Mouse (Mus musculus): ENCODE measurements around the gene Rbsn. TPM values are rescaled to one million over a fixed set of nuclear protein-coding genes. Genes with fewer than 3 reads are reported as not detected.

The Rbsn gene
- polyA plus RNA-seq, 1 experiment from 2014 or later = 16.7 TPM

DNA sequence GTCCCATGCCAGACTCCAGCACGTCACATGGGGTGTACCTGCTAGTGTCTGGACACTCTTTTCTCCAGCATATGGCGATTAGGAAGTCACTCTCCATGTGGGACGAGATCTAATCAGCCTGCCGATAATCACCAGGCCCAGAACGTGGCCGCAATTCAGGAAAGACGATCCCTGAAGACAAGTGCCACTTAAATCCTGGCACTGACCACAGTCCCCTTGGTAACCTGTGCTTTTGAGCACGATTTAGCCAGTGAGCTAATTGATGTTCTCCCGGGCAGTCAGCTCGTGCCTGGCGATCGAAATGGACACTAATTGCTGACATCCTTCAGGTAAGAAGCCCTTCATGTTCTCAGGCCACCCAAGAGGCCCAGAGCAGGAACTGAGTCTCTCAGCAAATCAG lies 20.3 kb upstream of the Rbsn start:
- no peaks in the 10 kb centered on the region for H3K36me3 ChIP-seq (ENCODE audit: control insufficient read depth, insufficient read depth, low read length)
- ATAC-seq (ENCODE audit: low FRiP score, low TSS enrichment) = no peak
- no peaks in the 10 kb centered on the region for H3K4me1 ChIP-seq (ENCODE audit: control insufficient read depth, insufficient read depth, low read length)
- no peaks in the 10 kb centered on the region for H3K9me3 ChIP-seq (ENCODE audit: control insufficient read depth, low read length)
- H3K9ac ChIP-seq (ENCODE audit: low read depth, low read length) = no peak overlapping the region
- WGBS = 60% methylated on average over 12 of the region's 12 CpGs
- H3K4me2 ChIP-seq (replicated peaks; ENCODE audit: low read depth, low read length) = no peak overlapping the region
- H3K4me3 ChIP-seq (ENCODE audit: low read length) = no peak overlapping the region
- H3K27me3 ChIP-seq (ENCODE audit: control insufficient read depth, insufficient read depth, low read length) = no peaks in the 10 kb centered on the region; the same call in 1 of the 2 replicates
- H3K27ac ChIP-seq (ENCODE audit: low read depth, low read length) = no peak overlapping the region

DNA sequence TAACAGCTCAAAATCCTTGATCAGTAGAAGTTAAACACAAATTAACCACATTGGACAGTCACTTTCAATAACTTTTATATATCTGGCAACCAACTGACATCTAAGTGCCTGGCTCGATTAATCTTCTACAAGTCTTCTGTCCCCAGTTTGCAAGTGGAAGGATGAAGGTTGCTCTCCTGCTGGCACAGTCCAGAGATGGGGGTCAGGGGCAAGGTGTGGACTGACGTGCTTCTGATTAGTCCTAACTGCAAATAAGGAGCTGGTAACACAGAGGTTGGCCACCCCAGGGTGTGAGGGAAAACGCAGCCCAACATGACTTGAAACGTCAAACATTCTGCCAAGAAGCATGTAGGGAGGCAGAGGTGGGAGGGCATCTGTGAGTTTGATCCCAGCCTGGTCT lies 17.0 kb upstream of the Rbsn start:
- no peaks in the 10 kb centered on the region for H3K36me3 ChIP-seq (ENCODE audit: control insufficient read depth, insufficient read depth, low read length)
- H3K9me3 ChIP-seq (ENCODE audit: control insufficient read depth, low read length) = no peaks in the 10 kb centered on the region
- 78% methylated on average over 4 of the region's 4 CpGs for WGBS
- no peak overlapping the region for H3K27ac ChIP-seq (ENCODE audit: low read depth, low read length)
- no peak for ATAC-seq (ENCODE audit: low FRiP score, low TSS enrichment)
- H3K4me2 ChIP-seq (replicated peaks; ENCODE audit: low read depth, low read length) = no peak overlapping the region
- no peaks in the 10 kb centered on the region for H3K4me1 ChIP-seq (ENCODE audit: control insufficient read depth, insufficient read depth, low read length)
- H3K9ac ChIP-seq (ENCODE audit: low read depth, low read length) = no peak overlapping the region
- no peaks in the 10 kb centered on the region for H3K27me3 ChIP-seq (ENCODE audit: control insufficient read depth, insufficient read depth, low read length)
- no peak overlapping the region for H3K4me3 ChIP-seq (ENCODE audit: low read length)

DNA sequence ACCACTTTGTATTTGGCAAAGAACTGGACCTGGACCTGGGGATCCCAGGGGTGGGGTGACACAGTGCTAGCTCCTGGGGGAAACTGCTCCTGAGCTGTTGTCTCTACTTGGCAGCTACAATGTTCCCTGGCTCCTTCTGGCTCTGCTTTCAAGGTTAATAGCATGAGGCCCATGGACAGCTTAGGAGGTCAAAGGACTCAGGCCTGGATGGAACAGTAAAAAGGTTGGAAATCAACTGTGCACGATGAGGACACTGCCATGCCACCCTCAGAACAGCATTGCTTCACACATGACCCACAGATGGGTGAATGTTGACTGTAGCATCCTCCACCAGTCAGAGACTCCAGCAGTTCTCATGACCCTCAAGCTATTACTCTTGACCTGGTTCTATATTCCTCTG lies 16.6 kb upstream of the Rbsn start:
- no peak overlapping the region for H3K4me3 ChIP-seq (ENCODE audit: low read length)
- H3K4me1 ChIP-seq (ENCODE audit: control insufficient read depth, insufficient read depth, low read length) = no peaks in the 10 kb centered on the region
- no peaks in the 10 kb centered on the region for H3K27me3 ChIP-seq (ENCODE audit: control insufficient read depth, insufficient read depth, low read length)
- H3K27ac ChIP-seq (ENCODE audit: low read depth, low read length) = no peak overlapping the region
- H3K4me2 ChIP-seq (replicated peaks; ENCODE audit: low read depth, low read length) = no peak overlapping the region
- ATAC-seq (ENCODE audit: low FRiP score, low TSS enrichment) = no peak
- H3K9ac ChIP-seq (ENCODE audit: low read depth, low read length) = no peak overlapping the region
- WGBS = 79% methylated on average over 1 of the region's 1 CpGs
- no peaks in the 10 kb centered on the region for H3K9me3 ChIP-seq (ENCODE audit: control insufficient read depth, low read length)
- H3K36me3 ChIP-seq (ENCODE audit: control insufficient read depth, insufficient read depth, low read length) = no peaks in the 10 kb centered on the region

DNA sequence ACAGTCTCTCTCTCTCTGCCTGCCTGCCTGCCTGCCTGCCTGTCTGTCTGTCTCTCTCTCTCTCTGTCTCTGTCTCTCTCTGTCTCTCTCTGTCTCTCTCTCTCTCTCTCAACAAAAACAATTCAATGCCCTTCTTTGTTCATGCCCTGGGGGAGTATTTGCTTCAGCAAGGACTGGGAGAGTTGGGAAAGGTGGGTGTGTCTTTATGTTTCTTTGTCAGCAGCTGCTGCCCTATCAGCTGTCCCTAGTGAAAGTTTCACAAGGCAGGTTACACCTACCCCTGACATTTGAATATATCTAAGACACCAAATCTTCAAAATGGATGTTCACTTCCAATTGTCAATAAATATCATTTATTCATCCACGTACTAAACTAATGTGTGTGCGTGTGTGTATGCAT lies 14.9 kb upstream of the Rbsn start:
- no peaks in the 10 kb centered on the region for H3K9me3 ChIP-seq (ENCODE audit: control insufficient read depth, low read length)
- H3K36me3 ChIP-seq (ENCODE audit: control insufficient read depth, insufficient read depth, low read length) = no peaks in the 10 kb centered on the region
- no peaks in the 10 kb centered on the region for H3K27me3 ChIP-seq (ENCODE audit: control insufficient read depth, insufficient read depth, low read length)
- H3K4me2 ChIP-seq (replicated peaks; ENCODE audit: low read depth, low read length) = no peak overlapping the region
- ATAC-seq (ENCODE audit: low FRiP score, low TSS enrichment) = no peak
- no peak overlapping the region for H3K4me3 ChIP-seq (ENCODE audit: low read length)
- no peak overlapping the region for H3K27ac ChIP-seq (ENCODE audit: low read depth, low read length)
- WGBS = 88% methylated on average over 2 of the region's 2 CpGs
- H3K9ac ChIP-seq (ENCODE audit: low read depth, low read length) = no peak overlapping the region
- no peaks in the 10 kb centered on the region for H3K4me1 ChIP-seq (ENCODE audit: control insufficient read depth, insufficient read depth, low read length)

DNA sequence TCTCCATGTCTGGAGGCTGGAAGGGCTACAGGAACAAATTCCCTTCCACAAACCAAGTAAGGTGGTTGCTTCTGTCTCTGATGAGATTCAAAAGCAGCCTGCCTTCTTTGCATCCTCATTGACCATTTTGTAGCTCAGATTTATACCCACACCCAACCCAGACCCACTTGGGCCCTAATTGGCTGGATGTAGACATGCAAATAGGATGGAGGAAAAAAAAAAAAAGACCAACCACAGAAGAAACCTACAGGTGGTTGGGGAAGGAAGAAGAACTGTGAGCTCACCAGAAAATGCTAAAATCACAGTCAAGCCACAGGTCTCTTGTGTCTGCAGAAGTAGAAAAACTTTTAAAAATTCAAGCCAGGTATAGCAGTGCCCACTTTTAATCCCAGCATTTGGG lies 14.4 kb upstream of the Rbsn start:
- no peak overlapping the region for H3K4me2 ChIP-seq (replicated peaks; ENCODE audit: low read depth, low read length)
- H3K27me3 ChIP-seq (ENCODE audit: control insufficient read depth, insufficient read depth, low read length) = no peaks in the 10 kb centered on the region
- H3K27ac ChIP-seq (ENCODE audit: low read depth, low read length) = no peak overlapping the region
- H3K4me3 ChIP-seq (ENCODE audit: low read length) = no peak overlapping the region
- H3K9me3 ChIP-seq (ENCODE audit: control insufficient read depth, low read length) = no peaks in the 10 kb centered on the region
- no peak for ATAC-seq (ENCODE audit: low FRiP score, low TSS enrichment)
- H3K4me1 ChIP-seq (ENCODE audit: control insufficient read depth, insufficient read depth, low read length) = no peaks in the 10 kb centered on the region
- H3K36me3 ChIP-seq (ENCODE audit: control insufficient read depth, insufficient read depth, low read length) = no peaks in the 10 kb centered on the region
- no peak overlapping the region for H3K9ac ChIP-seq (ENCODE audit: low read depth, low read length)

DNA sequence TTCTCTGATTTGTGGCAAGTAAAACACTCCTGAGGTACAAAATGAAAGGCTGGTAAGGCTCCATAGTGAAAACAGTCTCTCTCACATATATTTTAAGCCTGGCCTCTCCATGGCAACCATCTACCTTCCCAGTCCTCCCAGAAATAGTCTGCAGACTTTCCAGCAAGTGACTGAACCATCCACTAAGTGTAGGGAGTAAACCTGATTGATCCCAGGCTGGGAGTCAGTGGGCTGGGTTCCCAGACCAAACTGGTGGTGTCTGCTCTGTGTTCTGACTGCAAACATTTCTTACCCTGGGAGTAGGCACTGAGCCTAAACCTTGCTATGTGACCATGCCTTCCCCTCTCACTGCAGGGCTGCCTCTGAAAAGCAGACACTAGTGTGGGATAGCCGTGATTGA lies 10.3 kb upstream of the Rbsn start:
- Histone ChIP-seq H3K4me2 (replicated peaks; ENCODE audit: low read depth, low read length) (no peak overlapping the region), H3K9me3 (ENCODE audit: control insufficient read depth, low read length) (no peaks in the 10 kb centered on the region), H3K36me3 (ENCODE audit: control insufficient read depth, insufficient read depth, low read length) (no peaks in the 10 kb centered on the region), H3K9ac (ENCODE audit: low read depth, low read length) (no peak overlapping the region), H3K27me3 (ENCODE audit: control insufficient read depth, insufficient read depth, low read length) (no peaks in the 10 kb centered on the region), H3K4me1 (ENCODE audit: control insufficient read depth, insufficient read depth, low read length) (no peaks in the 10 kb centered on the region), H3K4me3 (ENCODE audit: low read length) (no peak overlapping the region), H3K27ac (ENCODE audit: low read depth, low read length) (no peak overlapping the region)
- whole genome bisulfite sequencing = 73% methylated on average over 1 of the region's 1 CpGs
- no peak for ATAC-seq (ENCODE audit: low FRiP score, low TSS enrichment)

DNA sequence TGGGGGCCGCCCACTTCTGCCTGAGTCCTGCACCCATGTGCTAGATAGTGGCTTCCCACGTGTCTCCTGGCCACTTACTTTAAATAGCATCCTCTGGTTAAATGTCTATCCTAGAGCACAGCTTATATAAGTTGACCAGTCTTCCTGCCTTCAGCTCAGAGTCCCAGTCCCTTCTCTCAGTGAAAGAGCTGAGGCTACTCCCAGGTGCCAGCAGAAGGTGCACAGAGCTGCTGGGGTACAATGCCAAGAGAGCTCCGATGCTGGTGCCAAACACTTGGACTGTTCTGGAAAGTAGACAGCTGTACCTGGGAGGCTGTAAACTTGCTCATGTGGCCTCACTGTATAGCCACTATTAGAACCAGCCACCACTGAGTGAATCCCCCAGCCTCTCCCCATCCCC lies 7.3 kb upstream of the Rbsn start:
- no peak overlapping the region for H3K4me3 ChIP-seq (ENCODE audit: low read length)
- WGBS = 85% methylated on average over 3 of the region's 3 CpGs
- no peak overlapping the region for H3K27ac ChIP-seq (ENCODE audit: low read depth, low read length)
- no peak for ATAC-seq (ENCODE audit: low FRiP score, low TSS enrichment)
- H3K9ac ChIP-seq (ENCODE audit: low read depth, low read length) = no peak overlapping the region
- H3K36me3 ChIP-seq (ENCODE audit: control insufficient read depth, insufficient read depth, low read length) = no peaks in the 10 kb centered on the region
- H3K4me1 ChIP-seq (ENCODE audit: control insufficient read depth, insufficient read depth, low read length) = no peaks in the 10 kb centered on the region
- no peaks in the 10 kb centered on the region for H3K9me3 ChIP-seq (ENCODE audit: control insufficient read depth, low read length)
- no peak overlapping the region for H3K4me2 ChIP-seq (replicated peaks; ENCODE audit: low read depth, low read length)
- H3K27me3 ChIP-seq (ENCODE audit: control insufficient read depth, insufficient read depth, low read length) = no peaks in the 10 kb centered on the region

DNA sequence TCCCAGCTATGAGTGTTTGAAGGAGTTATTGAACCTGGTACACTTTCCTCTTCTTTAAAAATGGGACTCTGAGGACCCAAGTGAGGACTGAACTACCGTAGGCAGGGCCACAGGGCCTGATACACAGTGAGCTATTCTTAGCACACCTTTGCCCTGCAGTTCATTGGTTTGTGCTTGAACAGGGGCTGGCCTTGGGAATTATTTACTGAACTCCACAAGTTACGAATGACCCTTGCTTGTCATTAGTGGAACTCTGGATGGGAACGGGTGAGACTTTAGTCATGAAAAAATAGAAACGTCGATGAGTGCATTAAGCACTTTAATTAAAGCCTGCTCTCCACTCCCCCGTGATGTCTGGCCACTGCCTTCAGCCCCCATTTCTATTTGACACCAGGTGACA lies 6.9 kb upstream of the Rbsn start:
- ATAC-seq (ENCODE audit: low FRiP score, low TSS enrichment) = no peak
- H3K9me3 ChIP-seq (ENCODE audit: control insufficient read depth, low read length) = no peaks in the 10 kb centered on the region
- WGBS = 67% methylated on average over 6 of the region's 6 CpGs
- H3K4me2 ChIP-seq (replicated peaks; ENCODE audit: low read depth, low read length) = no peak overlapping the region
- H3K4me3 ChIP-seq (ENCODE audit: low read length) = no peak overlapping the region
- H3K27me3 ChIP-seq (ENCODE audit: control insufficient read depth, insufficient read depth, low read length) = no peaks in the 10 kb centered on the region
- no peak overlapping the region for H3K27ac ChIP-seq (ENCODE audit: low read depth, low read length)
- H3K36me3 ChIP-seq (ENCODE audit: control insufficient read depth, insufficient read depth, low read length) = no peaks in the 10 kb centered on the region
- H3K9ac ChIP-seq (ENCODE audit: low read depth, low read length) = no peak overlapping the region
- H3K4me1 ChIP-seq (ENCODE audit: control insufficient read depth, insufficient read depth, low read length) = no peaks in the 10 kb centered on the region

DNA sequence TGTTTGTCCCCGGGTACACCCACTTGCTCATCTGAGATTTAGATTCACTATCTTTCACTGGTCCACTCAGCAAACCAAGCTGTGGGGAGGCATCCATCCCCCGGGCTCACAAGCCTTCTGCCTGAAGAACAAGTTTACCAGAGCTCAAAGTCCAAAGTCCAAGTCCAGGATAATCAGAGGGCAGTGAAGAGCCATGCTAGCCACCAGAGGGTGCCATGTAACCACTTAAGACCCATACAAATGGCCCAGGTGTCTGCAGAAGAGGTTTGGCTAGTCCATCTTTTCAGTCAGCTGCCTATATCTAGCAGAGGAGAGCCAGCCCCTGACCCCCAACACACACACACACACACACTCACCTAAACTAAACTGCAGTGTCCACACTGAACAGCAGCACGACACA lies 4.7 kb upstream of the Rbsn start:
- no peaks in the 10 kb centered on the region for H3K36me3 ChIP-seq (ENCODE audit: control insufficient read depth, insufficient read depth, low read length)
- 0 out of 2 replicates have a peak, but pooled peaks cover 5% of the 10 kb centered on the region for H3K4me1 ChIP-seq (ENCODE audit: control insufficient read depth, insufficient read depth, low read length)
- ATAC-seq (ENCODE audit: low FRiP score, low TSS enrichment) = no peak
- H3K9ac ChIP-seq (ENCODE audit: low read depth, low read length) = no peak overlapping the region
- H3K9me3 ChIP-seq (ENCODE audit: control insufficient read depth, low read length) = no peaks in the 10 kb centered on the region
- no peak overlapping the region for H3K4me3 ChIP-seq (ENCODE audit: low read length)
- H3K27ac ChIP-seq (ENCODE audit: low read depth, low read length) = no peak overlapping the region
- WGBS = 51% methylated on average over 3 of the region's 3 CpGs
- H3K4me2 ChIP-seq (replicated peaks; ENCODE audit: low read depth, low read length) = no peak overlapping the region
- H3K27me3 ChIP-seq (ENCODE audit: control insufficient read depth, insufficient read depth, low read length) = no peaks in the 10 kb centered on the region
